Mouse (Mus musculus): ENCODE data around the gene Gpr22. TPM values are rescaled to one million over a fixed set of nuclear protein-coding genes. Genes with fewer than 3 reads are reported as not detected.

Gene Gpr22
- polyA plus RNA-seq, 1 experiment from 2014 or later, result 0.79 TPM

- no peak overlapping the region for H3K27ac ChIP-seq (ENCODE audit: low read length)
- no peak for ATAC-seq (ENCODE audit: low read depth)
Measured at GRCm38 (mm10) chr12:31701411-31701810, 12.3 kb downstream of the Gpr22 start.

GRCm38 (mm10) chr12:31700623-31701347, 13.0 kb downstream of the Gpr22 start:
- no peak overlapping the region for H3K4me2 ChIP-seq (ENCODE audit: low read depth, low read length)
- WGBS, result 64% methylated on average over 5 of the region's 5 CpGs
- no peak for ATAC-seq (ENCODE audit: low read depth)
- H3K9me3 ChIP-seq (ENCODE audit: control insufficient read depth, low read length), result no peaks in the 10 kb centered on the region
- no peaks in the 10 kb centered on the region for H3K27me3 ChIP-seq (ENCODE audit: control insufficient read depth, insufficient read depth, low read depth, low read length)
- peaks cover 3% of the 10 kb centered on the region; the same call in 1 of the 2 replicates for H3K36me3 ChIP-seq (ENCODE audit: control insufficient read depth, insufficient read depth, low read length)
- no peak overlapping the region for H3K4me3 ChIP-seq (ENCODE audit: low read length)
- no peak overlapping the region for H3K27ac ChIP-seq (ENCODE audit: low read length)
- H3K4me1 ChIP-seq (replicated peaks; ENCODE audit: control insufficient read depth, insufficient read depth, low read length), result no peaks in the 10 kb centered on the region
- H3K9ac ChIP-seq (ENCODE audit: low read length), result no peak overlapping the region

More at GRCm38 (mm10) chr12:31701411-31701810, 12.3 kb downstream of the Gpr22 start:
- peaks cover 3% of the 10 kb centered on the region; the same call in 1 of the 2 replicates for H3K36me3 ChIP-seq (ENCODE audit: control insufficient read depth, insufficient read depth, low read length)
- no peaks in the 10 kb centered on the region for H3K9me3 ChIP-seq (ENCODE audit: control insufficient read depth, low read length)
- H3K27me3 ChIP-seq (ENCODE audit: control insufficient read depth, insufficient read depth, low read depth, low read length), result no peaks in the 10 kb centered on the region
- no peak overlapping the region for H3K9ac ChIP-seq (ENCODE audit: low read length)
- no peak overlapping the region for H3K4me3 ChIP-seq (ENCODE audit: low read length)
- H3K4me2 ChIP-seq (ENCODE audit: low read depth, low read length), result no peak overlapping the region
- H3K4me1 ChIP-seq (replicated peaks; ENCODE audit: control insufficient read depth, insufficient read depth, low read length), result no peaks in the 10 kb centered on the region
- 70% methylated on average over 5 of the region's 5 CpGs for WGBS

GRCm38 (mm10) chr12:31693278-31693677, 20.5 kb downstream of the Gpr22 start:
- H3K4me2 ChIP-seq (ENCODE audit: low read depth, low read length), result no peak overlapping the region
- no peak overlapping the region for H3K9ac ChIP-seq (ENCODE audit: low read length)
- ATAC-seq (ENCODE audit: low read depth), result no peak
- H3K4me1 ChIP-seq (replicated peaks; ENCODE audit: control insufficient read depth, insufficient read depth, low read length), result no peaks in the 10 kb centered on the region
- no peak overlapping the region for H3K27ac ChIP-seq (ENCODE audit: low read length)
- H3K36me3 ChIP-seq (ENCODE audit: control insufficient read depth, insufficient read depth, low read length), result peaks cover 3% of the 10 kb centered on the region; the same call in 1 of the 2 replicates
- H3K27me3 ChIP-seq (ENCODE audit: control insufficient read depth, insufficient read depth, low read depth, low read length), result no peaks in the 10 kb centered on the region
- 85% methylated on average over 1 of the region's 1 CpGs for WGBS
- no peaks in the 10 kb centered on the region for H3K9me3 ChIP-seq (ENCODE audit: control insufficient read depth, low read length)
- H3K4me3 ChIP-seq (ENCODE audit: low read length), result no peak overlapping the region

- Histone ChIP-seq H3K4me3 (ENCODE audit: low read length) (no peak overlapping the region), H3K27ac (ENCODE audit: low read length) (no peak overlapping the region), H3K9me3 (ENCODE audit: control insufficient read depth, low read length) (no peaks in the 10 kb centered on the region), H3K36me3 (ENCODE audit: control insufficient read depth, insufficient read depth, low read length) (peaks cover 3% of the 10 kb centered on the region; the same call in 1 of the 2 replicates), H3K4me1 (replicated peaks; ENCODE audit: control insufficient read depth, insufficient read depth, low read length) (no peaks in the 10 kb centered on the region), H3K27me3 (ENCODE audit: control insufficient read depth, insufficient read depth, low read depth, low read length) (no peaks in the 10 kb centered on the region), H3K9ac (ENCODE audit: low read length) (no peak overlapping the region), H3K4me2 (ENCODE audit: low read depth, low read length) (no peak overlapping the region)
- no peak for ATAC-seq (ENCODE audit: low read depth)
- 88% methylated on average over 3 of the region's 3 CpGs for WGBS
Measured at GRCm38 (mm10) chr12:31686679-31687078, 27.1 kb downstream of the Gpr22 start.

GRCm38 (mm10) chr12:31667187-31667586, 46.6 kb downstream of the Gpr22 start:
- Histone ChIP-seq H3K4me2 (ENCODE audit: low read depth, low read length) (no peak overlapping the region), H3K9me3 (ENCODE audit: control insufficient read depth, low read length) (no peaks in the 10 kb centered on the region), H3K4me1 (replicated peaks; ENCODE audit: control insufficient read depth, insufficient read depth, low read length) (no peaks in the 10 kb centered on the region), H3K9ac (ENCODE audit: low read length) (no peak overlapping the region), H3K27ac (ENCODE audit: low read length) (no peak overlapping the region), H3K36me3 (ENCODE audit: control insufficient read depth, insufficient read depth, low read length) (peaks cover 10% of the 10 kb centered on the region), H3K27me3 (ENCODE audit: control insufficient read depth, insufficient read depth, low read depth, low read length) (no peaks in the 10 kb centered on the region), H3K4me3 (ENCODE audit: low read length) (no peak overlapping the region)
- ATAC-seq (ENCODE audit: low read depth), result no peak
- WGBS, result 58% methylated on average over 3 of the region's 3 CpGs

- no peak overlapping the region for H3K9ac ChIP-seq (ENCODE audit: low read length)
- H3K4me2 ChIP-seq (ENCODE audit: low read depth, low read length), result no peak overlapping the region
- H3K27ac ChIP-seq (ENCODE audit: low read length), result no peak overlapping the region
- H3K36me3 ChIP-seq (ENCODE audit: control insufficient read depth, insufficient read depth, low read length), result peaks cover 8% of the 10 kb centered on the region
- no peak overlapping the region for H3K4me3 ChIP-seq (ENCODE audit: low read length)
- no peaks in the 10 kb centered on the region for H3K27me3 ChIP-seq (ENCODE audit: control insufficient read depth, insufficient read depth, low read depth, low read length)
- no peaks in the 10 kb centered on the region for H3K9me3 ChIP-seq (ENCODE audit: control insufficient read depth, low read length)
- 76% methylated on average over 6 of the region's 6 CpGs for WGBS
- no peak for ATAC-seq (ENCODE audit: low read depth)
- H3K4me1 ChIP-seq (replicated peaks; ENCODE audit: control insufficient read depth, insufficient read depth, low read length), result no peaks in the 10 kb centered on the region
Measured at GRCm38 (mm10) chr12:31665999-31666398, 47.7 kb downstream of the Gpr22 start.

Other genes with a start within 250 kb of the Gpr22 start
- gene Cbll1, start 214.3 kb downstream of the Gpr22 start, polyA plus RNA-seq (2015; fragmentation: Nextera tagmentation; extraction: Ambion mirVana), result 11.1 and 16.6 TPM in 2 replicates
- gene Slc26a4, start 154.0 kb downstream of the Gpr22 start, polyA plus RNA-seq (2015; fragmentation: Nextera tagmentation; extraction: Ambion mirVana), result not detected in 2 replicates
- 28.1 and 31.2 TPM in 2 replicates for gene Bcap29, start 79.3 kb downstream of the Gpr22 start, polyA plus RNA-seq (2015; fragmentation: Nextera tagmentation; extraction: Ambion mirVana)
- 9.6 and 10.9 TPM in 2 replicates for gene Dus4l, start 59.1 kb downstream of the Gpr22 start, polyA plus RNA-seq (2015; fragmentation: Nextera tagmentation; extraction: Ambion mirVana)
- gene Cog5, start 59.1 kb downstream of the Gpr22 start, polyA plus RNA-seq (2015; fragmentation: Nextera tagmentation; extraction: Ambion mirVana), result 27.6 and 27.8 TPM in 2 replicates
- gene Hbp1, start 236.6 kb upstream of the Gpr22 start, polyA plus RNA-seq (2015; fragmentation: Nextera tagmentation; extraction: Ambion mirVana), result 146 and 157 TPM in 2 replicates